Mouse (Mus musculus) midbrain, embryonic 12.5 days (tissue): ENCODE data around the gene Plin5. TPM values are rescaled to one million over a fixed set of nuclear protein-coding genes. Genes with fewer than 3 reads are reported as not detected.

Source experiments
- polyA plus RNA-seq: library from polyadenylated mRNA; unstranded; fragments of >200 nt; fragmentation: Nextera tagmentation; extraction: Ambion mirVana; gene quantifications from 2 replicates; pipeline ENCODE4 v1.2.1, GENCODE M21; 2016

The Plin5 gene
- polyA plus RNA-seq, 1 experiment from 2014 or later: 0.14 TPM

Other genes starting within 250 kb of the Plin5 start
- 12.6 and 13.3 TPM in 2 replicates for gene Zfp119a, start 238.7 kb downstream of the Plin5 start, polyA plus RNA-seq
- 15.7 and 16.7 TPM in 2 replicates for gene Zfp959, start 225.5 kb downstream of the Plin5 start, polyA plus RNA-seq
- 6.1 and 6.3 TPM in 2 replicates for gene Zfp119b, start 168.1 kb downstream of the Plin5 start, polyA plus RNA-seq
- 3.2 and 3.8 TPM in 2 replicates for gene Ebi3, start 165.0 kb downstream of the Plin5 start, polyA plus RNA-seq
- gene Yju2, start 158.5 kb downstream of the Plin5 start, polyA plus RNA-seq: 28.7 and 29.4 TPM in 2 replicates
- 123 and 131 TPM in 2 replicates for gene Shd, start 147.1 kb downstream of the Plin5 start, polyA plus RNA-seq
- 89.8 and 98.3 TPM in 2 replicates for gene Fsd1, start 131.1 kb downstream of the Plin5 start, polyA plus RNA-seq
- 4.7 and 5.7 TPM in 2 replicates for gene Stap2, start 112.0 kb downstream of the Plin5 start, polyA plus RNA-seq
- 195 and 205 TPM in 2 replicates for gene Mpnd, start 111.9 kb downstream of the Plin5 start, polyA plus RNA-seq
- 131 and 138 TPM in 2 replicates for gene Sh3gl1, start 81.0 kb downstream of the Plin5 start, polyA plus RNA-seq
- gene Chaf1a, start 77.2 kb downstream of the Plin5 start, polyA plus RNA-seq: 32.5 and 34.5 TPM in 2 replicates
- gene Ubxn6, start 42.6 kb downstream of the Plin5 start, polyA plus RNA-seq: 54.9 and 58.1 TPM in 2 replicates
- gene Hdgfl2, start 38.0 kb downstream of the Plin5 start, polyA plus RNA-seq: 179 and 184 TPM in 2 replicates
- 0.09 and 0.10 TPM in 2 replicates for gene Plin4, start 7.8 kb downstream of the Plin5 start, polyA plus RNA-seq
- gene Lrg1, start 4.4 kb upstream of the Plin5 start, polyA plus RNA-seq: 0.29 TPM in 1 of 2 replicates, not detected in the other
- gene Sema6b, start 22.7 kb upstream of the Plin5 start, polyA plus RNA-seq: 6.5 and 7.9 TPM in 2 replicates
- 8.0 and 8.2 TPM in 2 replicates for gene Tnfaip8l1, start 44.9 kb upstream of the Plin5 start, polyA plus RNA-seq
- gene Mydgf, start 66.3 kb upstream of the Plin5 start, polyA plus RNA-seq: 56.8 and 61.6 TPM in 2 replicates
- gene Dpp9, start 101.3 kb upstream of the Plin5 start, polyA plus RNA-seq: 41.0 and 43.9 TPM in 2 replicates
- gene Fem1a, start 139.2 kb upstream of the Plin5 start, polyA plus RNA-seq: 17.9 and 18.6 TPM in 2 replicates
- gene Ticam1, start 159.2 kb upstream of the Plin5 start, polyA plus RNA-seq: 1.7 TPM in 2 replicates
- 28.9 and 29.0 TPM in 2 replicates for gene Plin3, start 175.3 kb upstream of the Plin5 start, polyA plus RNA-seq
- not detected in 2 replicates for gene Arrdc5, start 182.7 kb upstream of the Plin5 start, polyA plus RNA-seq
- 161 and 166 TPM in 2 replicates for gene Uhrf1, start 185.7 kb upstream of the Plin5 start, polyA plus RNA-seq
- gene Kdm4b, start 208.5 kb upstream of the Plin5 start, polyA plus RNA-seq: 75.1 and 80.4 TPM in 2 replicates